Mouse (Mus musculus) liver, adult (tissue): ENCODE measurements around the gene Kcnh3.

Source experiments
- GATA4 ChIP-seq: IDR thresholded peaks from 2 replicates; pipeline ENCODE4 v1.6.1; 2014; ENCODE audit warnings: mild to moderate bottlenecking, low read length; ENCODE audit not compliant: insufficient replicate concordance

Gene Kcnh3

DNA sequence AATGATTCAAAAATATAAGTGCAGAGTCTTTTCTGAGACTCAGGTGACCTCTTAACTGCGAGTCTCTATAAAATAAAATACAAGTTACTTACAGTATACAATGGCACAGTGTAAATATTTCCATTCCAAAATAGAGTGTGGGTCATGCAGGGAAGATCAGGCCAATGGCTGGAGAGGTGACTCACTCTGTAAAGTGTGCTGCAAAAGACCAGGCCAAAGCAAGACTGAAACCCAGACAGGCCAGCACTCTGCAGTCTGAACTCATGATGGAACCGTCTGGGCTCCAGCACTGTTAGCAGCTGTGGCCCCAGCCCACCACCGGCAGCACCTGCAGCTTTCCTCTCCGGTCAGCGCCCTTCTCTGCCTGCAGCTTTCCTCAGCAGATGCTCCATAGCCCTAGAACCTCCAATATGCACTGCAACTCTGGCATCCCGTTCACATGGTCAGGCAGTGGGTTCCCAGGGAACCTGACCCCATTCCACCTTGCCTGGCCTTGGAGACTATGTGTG lies 30.6 kb downstream of the Kcnh3 start:
- TF ChIP-seq GATA4 = no peak

DNA sequence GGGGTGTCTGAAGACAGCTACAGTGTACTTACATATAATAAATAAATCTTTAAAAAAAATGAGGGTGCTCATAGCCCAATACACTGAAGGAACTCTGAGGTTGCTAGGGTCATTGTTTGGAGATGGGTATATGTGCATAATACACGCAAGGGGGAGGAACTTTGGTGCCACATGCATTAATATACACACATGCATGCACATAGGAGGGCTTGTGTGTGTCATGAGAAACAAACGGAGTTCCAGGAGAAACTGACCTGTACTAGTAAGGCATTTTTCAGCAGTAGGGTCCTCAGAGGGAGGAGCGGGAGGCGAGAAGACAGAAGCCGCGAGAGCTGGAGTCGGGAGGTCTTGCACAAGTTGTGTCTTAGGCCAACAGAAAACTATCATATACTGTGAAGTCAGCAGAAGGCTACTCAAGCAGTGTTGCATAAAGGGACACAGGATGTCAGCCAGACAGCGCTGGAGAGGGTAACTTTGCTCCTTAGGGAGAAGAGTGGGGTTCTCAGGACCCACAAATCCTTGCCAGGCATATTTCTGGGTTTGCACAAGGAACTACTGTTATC lies 34.6 kb downstream of the Kcnh3 start:
- no peak for TF ChIP-seq GATA4

GRCm38 (mm10) chr15:99259730-99260252 lies 35.1 kb downstream of the Kcnh3 start:
- TF ChIP-seq GATA4 = no peak

DNA sequence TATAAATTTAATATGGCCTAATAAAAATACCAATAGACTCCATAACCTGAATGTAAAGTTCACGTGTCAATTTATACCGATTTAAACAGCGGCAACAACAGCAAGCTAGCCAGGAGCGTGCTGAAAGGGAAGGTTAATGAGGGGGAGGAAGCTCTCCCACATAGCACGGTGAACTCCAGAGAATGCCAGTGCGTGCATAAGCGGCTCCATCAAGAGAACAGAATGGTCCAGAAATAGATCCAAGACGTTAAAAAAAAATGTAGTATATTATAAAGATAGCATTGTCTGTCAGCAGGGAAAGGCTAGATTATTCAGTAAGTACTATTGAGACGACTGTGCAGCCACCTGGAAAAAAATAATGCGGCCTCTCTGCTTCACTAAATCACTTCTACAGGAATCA lies 38.0 kb downstream of the Kcnh3 start:
- no peak for TF ChIP-seq GATA4

DNA sequence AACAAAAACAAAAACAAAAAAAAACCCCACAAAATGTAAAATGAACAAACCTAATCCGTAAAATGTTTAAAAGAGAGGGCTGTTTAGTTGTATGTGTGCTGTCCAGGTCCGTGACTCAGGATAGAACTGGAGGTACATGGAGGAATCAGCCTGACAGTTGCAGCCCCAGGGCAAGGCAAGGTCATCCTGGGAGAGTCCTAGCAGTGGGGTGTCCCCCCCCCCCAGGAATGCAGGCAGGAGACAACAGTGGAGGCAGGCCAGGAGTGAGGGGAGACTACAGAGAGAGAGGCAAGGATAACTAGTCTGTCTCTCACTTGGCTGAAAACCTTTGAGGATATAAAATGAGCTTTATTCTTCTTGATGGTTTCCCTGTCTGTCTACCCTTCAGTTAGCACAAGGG lies 39.7 kb downstream of the Kcnh3 start:
- no peak for TF ChIP-seq GATA4

- no peak for TF ChIP-seq GATA4
Measured at GRCm38 (mm10) chr15:99265679-99266078, 41.0 kb downstream of the Kcnh3 start.

GRCm38 (mm10) chr15:99276095-99276494 lies 51.4 kb downstream of the Kcnh3 start:
- TF ChIP-seq GATA4 = no peak

- TF ChIP-seq GATA4 = no peak
Measured at GRCm38 (mm10) chr15:99278271-99278670, 53.6 kb downstream of the Kcnh3 start.

DNA sequence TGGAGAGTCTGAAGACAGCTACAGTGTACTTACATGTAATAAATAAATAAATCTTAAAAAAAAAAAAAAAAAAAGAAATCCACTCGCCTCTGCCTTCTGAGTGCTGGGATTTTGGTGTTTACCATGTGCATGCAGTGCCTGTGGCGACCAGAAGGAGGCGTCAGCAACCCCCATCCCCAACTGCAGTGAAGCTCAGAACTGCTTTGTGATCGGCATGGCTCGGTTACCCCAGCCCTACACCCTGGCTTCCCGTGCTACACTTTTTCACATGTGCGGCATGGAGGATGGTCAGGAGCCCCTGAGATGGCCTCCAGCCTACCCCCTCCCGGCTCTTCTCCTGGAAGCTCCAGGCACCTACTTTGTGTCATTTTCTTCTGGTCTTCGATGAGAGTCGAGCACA lies 58.8 kb downstream of the Kcnh3 start:
- no peak for TF ChIP-seq GATA4

GRCm38 (mm10) chr15:99284527-99285188 lies 60.0 kb downstream of the Kcnh3 start:
- no peak for TF ChIP-seq GATA4

DNA sequence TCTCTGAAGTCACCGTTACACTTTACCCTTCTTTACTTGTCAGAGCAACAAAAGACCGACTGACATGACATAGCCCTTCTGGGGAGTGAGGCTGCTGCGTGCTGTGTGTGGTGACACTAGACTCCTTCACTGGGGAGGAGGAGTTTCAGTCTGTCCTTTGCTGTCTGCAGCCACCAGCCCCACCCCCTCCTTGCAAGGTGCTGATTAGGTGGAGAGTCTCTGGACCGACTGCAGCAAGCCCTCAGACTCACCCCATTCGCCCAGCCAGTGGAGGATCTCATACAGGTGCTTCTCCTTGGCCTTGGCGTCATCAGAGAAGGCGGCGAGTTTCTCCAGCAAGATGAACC lies 60.5 kb downstream of the Kcnh3 start:
- TF ChIP-seq GATA4 = no peak

DNA sequence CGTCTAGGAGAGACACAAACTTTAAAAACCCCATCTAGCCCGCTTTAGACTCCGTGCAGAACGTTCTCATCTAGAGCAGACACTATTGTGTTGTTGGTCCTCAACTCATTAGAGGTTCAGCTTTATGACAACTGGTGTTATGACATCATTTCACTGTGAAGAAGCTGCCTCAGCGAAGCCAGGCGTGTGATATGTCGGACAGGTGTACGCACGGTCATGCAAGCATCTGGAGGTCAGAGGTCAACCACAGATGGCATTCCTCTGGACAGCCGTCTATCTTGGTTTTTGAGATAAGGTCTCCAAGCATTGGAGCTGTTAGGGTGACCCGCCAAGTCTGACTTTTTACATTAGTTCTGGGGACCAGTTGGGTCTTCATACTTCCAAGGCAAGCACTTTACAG lies 65.9 kb downstream of the Kcnh3 start:
- no peak for TF ChIP-seq GATA4
